In the genomic region with DNA sequence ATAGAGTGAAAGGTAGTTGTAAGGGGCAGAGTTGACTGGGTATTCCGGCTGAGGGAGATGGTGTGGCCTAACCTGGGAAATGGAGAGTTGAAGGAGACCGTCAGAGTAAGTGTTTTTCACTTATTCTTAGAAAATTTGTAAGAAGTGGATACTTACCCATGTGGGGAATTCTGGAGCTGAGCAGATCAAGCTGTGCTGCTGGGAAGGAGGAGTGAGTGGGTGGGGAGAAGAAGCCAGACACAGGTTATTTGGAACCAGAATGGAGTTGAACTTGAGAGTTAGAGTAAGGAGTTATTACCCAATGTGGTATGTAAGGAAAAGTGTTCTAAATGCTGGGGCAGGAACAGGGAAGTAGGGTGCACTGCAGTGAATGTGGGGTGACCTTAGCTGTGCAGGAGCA, we compare ENCODE assay signal across 22 mouse cellular contexts.
"Had no signal": no experiment of that assay in that cellular context is flagged by ENCODE, and none has a peak within 500 bp of the region (broad histone marks: within the 10 kb centered on the region; RNA-seq: fewer than 3 reads in every experiment).

No protein-coding gene starts in this region.

- ATAC-seq: hindbrain, embryonic 16.5 days; hindbrain, postnatal 0 days; inflammation-experienced regulatory T-cells, adult 6 months; intestine, embryonic 15.5 days; intestine, embryonic 16.5 days; intestine, postnatal 0 days had no signal

- DNase-seq: heart, postnatal 10 days; heart, postnatal 14 days; heart, postnatal 36 days; heart, postnatal 4 days; kidney, adult 11 months; kidney, adult 18-20 months; kidney, adult 2 months; kidney, adult 8-10 months; kidney, adult 9 months; kidney, postnatal 10 days; kidney, postnatal 14 days; kidney, postnatal 25 days; kidney, postnatal 36 days; kidney, postnatal 4 days; layer of hippocampus, adult 9-11 months; layer of hippocampus, postnatal 36 days had no signal
